In genomic region chr10:3281047-3281446, GRCm38 (mm10) we compare ENCODE assay signal across 12 mouse cellular contexts. TPM values are rescaled to one million over a fixed set of nuclear protein-coding genes. Genes with fewer than 3 reads are reported as not detected.
DNase-seq lines count a peak whose midpoint lies in the region; ATAC-seq lines count a peak whose summit lies in the region.
"Had no signal": no experiment of that assay in that cellular context is flagged by ENCODE, and none has a peak within 500 bp of the region (broad histone marks: within the 10 kb centered on the region; RNA-seq: fewer than 3 reads in every experiment).

No protein-coding gene starts in this region.

- intact Hi-C loops in left cerebral cortex, postnatal 4 days (cut with DNase I): no loop called here

- ATAC-seq in megakaryocyte, adult 5-6 weeks (ENCODE audit: poor library complexity, severe bottlenecking): peak; percentile 69
- ATAC-seq: forebrain, embryonic 13.5 days had no signal

- DNase-seq in cerebellum, postnatal 14 days: peak; percentile 29 to 34
- DNase-seq in cerebellum, adult 18-20 months: no peak
- peak; percentile 9 for DNase-seq in left cerebral cortex, postnatal 4 days
- DNase-seq in left cerebral cortex, adult 8-10 months (ENCODE audit: low spot score in 2 of 2): no peak
- DNase-seq in adrenal gland, postnatal 25 days: peak; percentile 5
- DNase-seq in layer of hippocampus, adult 9-11 months: no peak
- DNase-seq in cerebellum, postnatal 25 days: no peak
- DNase-seq: heart, adult 2 months; thymus, adult 18-20 months had no signal

RNA-seq across cellular contexts. Expression of gene H60c, which starts 13.5 kb away (rescaled TPM):
- not detected for total RNA-seq in left cerebral cortex, postnatal 4 days (2021)
- total RNA-seq in left cerebral cortex, adult 8-10 months (2022): not detected
- total RNA-seq in adrenal gland, postnatal 25 days (2021): not detected in 2 replicates
- total RNA-seq in megakaryocyte, adult 5-6 weeks (2015): not detected in 2 replicates
- total RNA-seq in megakaryocyte, adult 5-6 weeks (2017): not detected in 2 replicates
- total RNA-seq: heart, adult 2 months; layer of hippocampus, adult 8-10 months had no signal

Comparison
In these comparisons a context has a peak if more than half of its experiments do, and no peak if none do; other contexts are left out.
1. DNase-seq: peak in cerebellum, postnatal 14 days (2 of 2), left cerebral cortex, postnatal 4 days (single experiment) and adrenal gland, postnatal 25 days (single experiment); none in cerebellum, adult 18-20 months (0 of 2), left cerebral cortex, adult 8-10 months (0 of 2), layer of hippocampus, adult 9-11 months (single experiment) and cerebellum, postnatal 25 days (0 of 2).